Mouse (Mus musculus) lung, embryonic 15.5 days (tissue): ENCODE results near the gene Nmnat1. TPM values are rescaled to one million over a fixed set of nuclear protein-coding genes. Genes with fewer than 3 reads are reported as not detected.
"Not testable (repeated sequence)": the region's sequence is repeated elsewhere in the genome, so short reads cannot be mapped to it uniquely, and the experiment has no call there.

Experiments
- ATAC-seq: fragments of 200-750 bp; cut with Nextera tagmentation; 2 replicates; pipeline ENCODE4 v1.8.0; 2017; ENCODE audit warnings: moderate number of reproducible peaks, borderline replicate concordance; ENCODE audit not compliant: low FRiP score, low TSS enrichment; ENCODE audit errors: extremely low read depth
- H3K27ac ChIP-seq: fragments of 300-500 bp; sonication (generic); 2 replicates; pipeline ENCODE4 v1.5.1; 2015; ENCODE audit warnings: moderate library complexity, mild to moderate bottlenecking, inconsistent platforms
- H3K27me3 ChIP-seq: fragments of 300-500 bp; sonication (generic); 2 replicates; pipeline ENCODE4 v1.6.1; 2015; ENCODE audit warnings: inconsistent platforms
- H3K36me3 ChIP-seq: fragments of 300-500 bp; sonication (generic); 2 replicates; pipeline ENCODE4 v1.6.1; 2015; ENCODE audit warnings: inconsistent platforms
- H3K4me1 ChIP-seq: fragments of 300-500 bp; sonication (generic); 2 replicates; pipeline ENCODE4 v1.6.1; 2015; ENCODE audit warnings: inconsistent platforms
- H3K4me2 ChIP-seq: fragments of 300-500 bp; sonication (generic); 2 replicates; pipeline ENCODE4 v1.6.1; 2015; ENCODE audit warnings: inconsistent platforms, mild to moderate bottlenecking, moderate library complexity
- H3K4me3 ChIP-seq: fragments of 300-500 bp; sonication (generic); 2 replicates; pipeline ENCODE4 v1.5.1; 2015; ENCODE audit warnings: mild to moderate bottlenecking, inconsistent platforms
- H3K9ac ChIP-seq: fragments of 300-500 bp; sonication (generic); 2 replicates; pipeline ENCODE4 v1.6.1; 2015; ENCODE audit warnings: inconsistent platforms
- H3K9me3 ChIP-seq: fragments of 300-500 bp; sonication (generic); 2 replicates; pipeline ENCODE4 v1.6.1; 2016; ENCODE audit warnings: inconsistent platforms
- WGBS: fragments of 180-500 bp; shearing (Covaris S2); methylation state at CpG from one replicate; pipeline ENCODE4 v1.1.7; 2015; 5-methylcytosine and 5-hydroxymethylcytosine counted together
- polyA plus RNA-seq: library from polyadenylated mRNA; unstranded; fragments of >200 nt; fragmentation: Nextera tagmentation; extraction: Ambion mirVana; gene quantifications from 2 replicates; pipeline ENCODE4 v1.2.1, GENCODE M21; 2015

Nmnat1 gene
- polyA plus RNA-seq, 1 experiment from 2014 or later, result 11.2 TPM

DNA sequence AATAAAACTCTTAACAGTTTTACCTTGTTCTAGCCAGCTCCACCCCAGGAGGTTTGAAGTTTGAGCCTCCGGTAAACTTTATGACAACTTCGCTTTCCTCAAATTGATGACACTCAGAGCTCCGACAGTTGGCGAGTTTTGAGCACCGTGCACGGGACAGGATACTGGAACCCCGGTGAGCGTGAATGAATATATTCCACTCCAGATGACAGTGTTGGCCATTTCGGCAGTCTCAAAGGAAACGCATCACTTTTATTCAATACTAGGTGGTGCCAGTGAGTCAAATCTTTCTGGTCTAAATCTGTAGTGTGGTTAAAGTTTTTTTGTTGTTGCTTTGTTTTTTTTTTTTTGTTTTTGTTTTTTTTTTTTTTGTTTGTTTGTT is 814 bp upstream of the Nmnat1 start:
- Histone ChIP-seq H3K4me3 (peak overlapping the region; percentile 75), H3K4me2 (peak overlapping the region; percentile 81), H3K9me3 (no peaks in the 10 kb centered on the region), H3K4me1 (peaks cover 17% of the 10 kb centered on the region), H3K9ac (peak overlapping the region; percentile 89), H3K27ac (peak overlapping the region; percentile 77), H3K27me3 (no peaks in the 10 kb centered on the region), H3K36me3 (peaks cover 36% of the 10 kb centered on the region)
- WGBS, result 0% methylated on average over 10 of the region's 10 CpGs
- ATAC-seq, result no peak; the same call in 1 of the 2 replicates

DNA sequence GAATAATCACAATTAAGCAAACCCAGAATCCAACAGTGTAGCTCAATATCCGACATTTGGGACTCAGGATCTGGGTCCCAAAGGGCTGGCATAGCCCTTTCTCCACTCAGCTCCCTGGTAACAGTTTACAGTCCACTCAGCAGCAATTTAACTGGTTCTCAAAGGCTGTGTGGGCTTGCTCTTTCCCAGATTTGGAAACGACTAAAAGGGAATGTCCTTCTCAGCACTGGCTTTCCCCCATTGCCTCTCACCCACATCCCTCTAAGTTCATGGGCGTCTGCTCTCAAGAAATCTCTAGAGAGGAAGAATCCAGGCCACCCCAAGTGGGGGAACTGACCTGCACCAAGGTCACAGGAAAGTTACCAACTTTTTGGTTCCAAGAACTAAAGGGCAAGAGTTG is 436 bp downstream of the Nmnat1 start:
- no peaks in the 10 kb centered on the region for H3K27me3 ChIP-seq
- H3K4me1 ChIP-seq, result peaks cover 17% of the 10 kb centered on the region
- ATAC-seq, result no peak
- H3K9me3 ChIP-seq, result no peaks in the 10 kb centered on the region
- peak overlapping the region; percentile 89 for H3K9ac ChIP-seq
- peak overlapping the region; percentile 81 for H3K4me2 ChIP-seq
- H3K27ac ChIP-seq, result peak overlapping the region; percentile 77; the same call in 1 of the 2 replicates
- peak overlapping the region; percentile 75 for H3K4me3 ChIP-seq
- peaks cover 28% of the 10 kb centered on the region for H3K36me3 ChIP-seq
- WGBS, result 40% methylated on average over 3 of the region's 3 CpGs

- Histone ChIP-seq H3K27me3 (no peaks in the 10 kb centered on the region), H3K27ac (no peak within 1 kb of the TSS), H3K9ac (no peak within 1 kb of the TSS), H3K36me3 (peaks cover 7% of the 10 kb centered on the region), H3K4me1 (no peaks in the 10 kb centered on the region), H3K4me2 (no peak within 1 kb of the TSS), H3K4me3 (no peak within 1 kb of the TSS), H3K9me3 (no peaks in the 10 kb centered on the region)
- 82% methylated on average over 11 of the region's 11 CpGs for WGBS
- no peak for ATAC-seq
These were observed 7.9 kb downstream of the Nmnat1 start, which contains the start of gene Tmem274 for GRCm38 (mm10) chr4:149477078-149477477. Gene Tmem274, plus strand, starts transcription at chr4:149477378.

DNA sequence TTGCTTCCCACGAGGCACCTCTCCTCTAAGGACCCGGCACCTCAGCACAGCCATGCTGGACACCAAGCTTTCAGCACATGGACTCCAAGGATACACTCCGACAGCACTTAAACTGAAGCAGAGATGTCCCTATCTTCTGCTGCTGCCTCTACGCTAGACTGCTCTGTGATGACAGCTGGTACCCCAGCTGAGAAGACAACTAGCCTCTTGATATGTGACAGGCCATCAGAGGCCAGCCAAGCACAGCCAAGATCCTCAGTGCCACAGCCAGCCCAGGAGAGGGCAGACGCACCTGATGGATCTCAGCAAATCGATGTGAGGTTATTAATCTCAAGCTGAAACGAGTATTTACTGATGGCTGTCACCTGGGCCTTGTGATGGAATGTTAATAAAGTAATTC is 9.9 kb downstream of the Nmnat1 start:
- Histone ChIP-seq H3K4me3 (no peak overlapping the region), H3K27me3 (no peaks in the 10 kb centered on the region), H3K36me3 (peaks cover 7% of the 10 kb centered on the region), H3K4me1 (no peaks in the 10 kb centered on the region), H3K9ac (no peak overlapping the region), H3K9me3 (no peaks in the 10 kb centered on the region), H3K27ac (no peak overlapping the region), H3K4me2 (no peak overlapping the region)
- ATAC-seq, result no peak
- WGBS, result 55% methylated on average over 7 of the region's 7 CpGs

- peaks cover 17% of the 10 kb centered on the region for H3K36me3 ChIP-seq
- H3K4me1 ChIP-seq, result no peaks in the 10 kb centered on the region
- no peaks in the 10 kb centered on the region for H3K27me3 ChIP-seq
- H3K9me3 ChIP-seq, result no peaks in the 10 kb centered on the region
- H3K4me2 ChIP-seq, result no peak overlapping the region
- 96% methylated on average over 3 of the region's 3 CpGs for WGBS
- no peak overlapping the region for H3K9ac ChIP-seq
- ATAC-seq, result no peak
- H3K27ac ChIP-seq, result no peak overlapping the region
- no peak overlapping the region for H3K4me3 ChIP-seq
These were observed 15.4 kb downstream of the Nmnat1 start for GRCm38 (mm10) chr4:149469557-149469956.

GRCm38 (mm10) chr4:149463435-149463950 is 21.5 kb downstream of the Nmnat1 start:
- Histone ChIP-seq H3K4me2 (no peak overlapping the region), H3K4me3 (no peak overlapping the region), H3K4me1 (peaks cover 7% of the 10 kb centered on the region; the same call in 1 of the 2 replicates), H3K9me3 (no peaks in the 10 kb centered on the region), H3K36me3 (0 out of 2 replicates have a peak, but pooled peaks cover 5% of the 10 kb centered on the region), H3K27me3 (no peaks in the 10 kb centered on the region), H3K27ac (no peak overlapping the region), H3K9ac (no peak overlapping the region)
- no peak for ATAC-seq
- WGBS, result 65% methylated on average over 6 of the region's 6 CpGs

- H3K9ac ChIP-seq, result no peak overlapping the region
- no peak overlapping the region for H3K4me2 ChIP-seq
- WGBS, result 67% methylated on average over 6 of the region's 6 CpGs
- no peaks in the 10 kb centered on the region for H3K27me3 ChIP-seq
- ATAC-seq, result no peak
- H3K27ac ChIP-seq, result no peak overlapping the region
- no peaks in the 10 kb centered on the region for H3K9me3 ChIP-seq
- no peaks in the 10 kb centered on the region for H3K36me3 ChIP-seq
- no peak overlapping the region for H3K4me3 ChIP-seq
- peaks cover 7% of the 10 kb centered on the region; the same call in 1 of the 2 replicates for H3K4me1 ChIP-seq
These were observed 22.6 kb downstream of the Nmnat1 start for GRCm38 (mm10) chr4:149462305-149462971.

- Histone ChIP-seq H3K36me3 (no peaks in the 10 kb centered on the region), H3K9ac (no peak overlapping the region), H3K4me1 (peaks cover 7% of the 10 kb centered on the region; the same call in 1 of the 2 replicates), H3K27ac (no peak overlapping the region), H3K9me3 (no peaks in the 10 kb centered on the region), H3K4me2 (no peak overlapping the region), H3K4me3 (no peak overlapping the region), H3K27me3 (no peaks in the 10 kb centered on the region)
- peak; percentile 27; the same call in 1 of the 2 replicates for ATAC-seq
- WGBS, result 43% methylated on average over 4 of the region's 7 CpGs
These were observed 23.3 kb downstream of the Nmnat1 start for GRCm38 (mm10) chr4:149461579-149462304.

DNA sequence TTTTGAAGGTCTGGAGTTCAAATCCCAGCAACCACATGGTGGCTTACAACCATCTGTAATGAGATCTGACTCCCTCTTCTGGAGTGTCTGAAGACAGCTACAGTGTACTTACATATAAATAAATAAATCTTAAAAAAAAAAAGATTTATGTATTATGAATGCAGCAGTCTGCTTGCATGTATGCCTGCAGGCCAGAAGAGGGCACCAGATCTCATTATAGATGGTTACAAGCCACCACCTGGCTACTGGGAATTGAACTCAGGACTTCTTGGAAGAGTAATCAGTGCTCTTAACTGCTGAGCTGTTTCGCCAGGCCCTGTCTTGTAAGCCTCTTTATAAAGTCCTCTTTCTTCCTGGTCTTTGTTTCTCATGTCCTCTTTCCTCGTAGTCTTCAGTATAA is 24.5 kb downstream of the Nmnat1 start:
- not testable (repeated sequence) for H3K4me1 ChIP-seq, ATAC-seq, H3K9me3 ChIP-seq, H3K4me2 ChIP-seq, H3K36me3 ChIP-seq, H3K4me3 ChIP-seq, H3K27me3 ChIP-seq, H3K9ac ChIP-seq, H3K27ac ChIP-seq
- WGBS, result 87% methylated on average over 2 of the region's 2 CpGs

GRCm38 (mm10) chr4:149459425-149459824 is 25.6 kb downstream of the Nmnat1 start:
- no peak for ATAC-seq
- Histone ChIP-seq H3K9me3 (no peaks in the 10 kb centered on the region), H3K9ac (no peak overlapping the region), H3K4me3 (no peak overlapping the region), H3K27ac (no peak overlapping the region), H3K4me2 (no peak overlapping the region), H3K4me1 (peaks cover 7% of the 10 kb centered on the region; the same call in 1 of the 2 replicates), H3K27me3 (no peaks in the 10 kb centered on the region), H3K36me3 (no peaks in the 10 kb centered on the region)
- 79% methylated on average over 1 of the region's 1 CpGs for WGBS

GRCm38 (mm10) chr4:149458526-149458925 is 26.5 kb downstream of the Nmnat1 start:
- no peak overlapping the region for H3K9ac ChIP-seq
- peaks cover 7% of the 10 kb centered on the region; the same call in 1 of the 2 replicates for H3K4me1 ChIP-seq
- no peaks in the 10 kb centered on the region for H3K27me3 ChIP-seq
- H3K4me2 ChIP-seq, result no peak overlapping the region
- H3K9me3 ChIP-seq, result no peaks in the 10 kb centered on the region
- no peak for ATAC-seq
- no peaks in the 10 kb centered on the region for H3K36me3 ChIP-seq
- WGBS, result 61% methylated on average over 5 of the region's 5 CpGs
- no peak overlapping the region for H3K27ac ChIP-seq
- no peak overlapping the region for H3K4me3 ChIP-seq
